Mouse (Mus musculus) ES-E14 (cell line): Measurements from ENCODE around the gene Creb3l2.

Source experiments
- HCFC1 ChIP-seq: IDR thresholded peaks from 2 replicates; pipeline ENCODE4 v1.6.1; 2012; ENCODE audit warnings: low read length, inconsistent platforms, borderline replicate concordance; ENCODE audit not compliant: insufficient read depth
- MAFK ChIP-seq: IDR thresholded peaks from 2 replicates; pipeline ENCODE4 v1.6.1; 2014; ENCODE audit warnings: mild to moderate bottlenecking, low read depth, low read length, inconsistent platforms; ENCODE audit not compliant: insufficient read depth
- ZC3H11A ChIP-seq: IDR thresholded peaks from 2 replicates; pipeline ENCODE4 v1.6.1; 2012; ENCODE audit warnings: low read depth, mild to moderate bottlenecking, inconsistent platforms, low read length, borderline replicate concordance
- ZNF384 ChIP-seq: IDR thresholded peaks from 2 replicates; pipeline ENCODE4 v1.6.1; 2012; ENCODE audit warnings: low read depth, low read length, inconsistent platforms

- TF ChIP-seq MAFK (no peak), ZNF384 (no peak), HCFC1 (no peak), ZC3H11A (no peak)
These were observed 16.9 kb downstream of the Creb3l2 start for GRCm38 (mm10) chr6:37425075-37425474.
